Mouse (Mus musculus) colon, adult 2 months (tissue): ENCODE data around the gene Slc44a5. TPM values are rescaled to one million over a fixed set of nuclear protein-coding genes. Genes with fewer than 3 reads are reported as not detected.

ENCODE experiments used
- polyA plus RNA-seq: library from polyadenylated mRNA; depleted of rRNA; stranded (reverse); fragments of >200 nt; gene quantifications from 2 replicates; pipeline ENCODE4 v1.2.3, GENCODE M21; 2012; rRNA removed

The Slc44a5 gene
- polyA plus RNA-seq = 0.09 and 0.10 TPM in 2 replicates

GRCm38 (mm10) chr3:153973171-153973948, at the start of gene Slc44a5:
Slc44a5 (plus strand) TSS chr3:153973436.

GRCm38 (mm10) chr3:153944335-153944990, 28.8 kb upstream of the Slc44a5 start, which contains the start of gene Acadm:
Acadm (minus strand) TSS chr3:153944632.

Other genes with a start within 250 kb of the Slc44a5 start
- 0.29 TPM in 2 replicates for gene St6galnac3, start 248.3 kb upstream of the Slc44a5 start, polyA plus RNA-seq
- not detected in 2 replicates for gene Asb17, start 129.2 kb upstream of the Slc44a5 start, polyA plus RNA-seq
- not detected in 2 replicates for gene Msh4, start 67.3 kb upstream of the Slc44a5 start, polyA plus RNA-seq
- 29.9 and 30.1 TPM in 2 replicates for gene Rabggtb, start 60.4 kb upstream of the Slc44a5 start, polyA plus RNA-seq
- gene Acadm, start 28.8 kb upstream of the Slc44a5 start, polyA plus RNA-seq = 37.9 and 38.3 TPM in 2 replicates